Mouse (Mus musculus) ES-E14 (cell line): Measurements from ENCODE around the gene Hmcn1.

Source experiments
- CHD2 ChIP-seq: IDR thresholded peaks from 2 replicates; pipeline ENCODE4 v1.6.1; 2014; ENCODE audit warnings: mild to moderate bottlenecking, low read depth, low read length, inconsistent platforms
- HCFC1 ChIP-seq: IDR thresholded peaks from 2 replicates; pipeline ENCODE4 v1.6.1; 2012; ENCODE audit warnings: low read length, inconsistent platforms, borderline replicate concordance; ENCODE audit not compliant: insufficient read depth
- MAFK ChIP-seq: IDR thresholded peaks from 2 replicates; pipeline ENCODE4 v1.6.1; 2014; ENCODE audit warnings: mild to moderate bottlenecking, low read depth, low read length, inconsistent platforms; ENCODE audit not compliant: insufficient read depth
- ZC3H11A ChIP-seq: IDR thresholded peaks from 2 replicates; pipeline ENCODE4 v1.6.1; 2012; ENCODE audit warnings: low read depth, mild to moderate bottlenecking, inconsistent platforms, low read length, borderline replicate concordance

DNA sequence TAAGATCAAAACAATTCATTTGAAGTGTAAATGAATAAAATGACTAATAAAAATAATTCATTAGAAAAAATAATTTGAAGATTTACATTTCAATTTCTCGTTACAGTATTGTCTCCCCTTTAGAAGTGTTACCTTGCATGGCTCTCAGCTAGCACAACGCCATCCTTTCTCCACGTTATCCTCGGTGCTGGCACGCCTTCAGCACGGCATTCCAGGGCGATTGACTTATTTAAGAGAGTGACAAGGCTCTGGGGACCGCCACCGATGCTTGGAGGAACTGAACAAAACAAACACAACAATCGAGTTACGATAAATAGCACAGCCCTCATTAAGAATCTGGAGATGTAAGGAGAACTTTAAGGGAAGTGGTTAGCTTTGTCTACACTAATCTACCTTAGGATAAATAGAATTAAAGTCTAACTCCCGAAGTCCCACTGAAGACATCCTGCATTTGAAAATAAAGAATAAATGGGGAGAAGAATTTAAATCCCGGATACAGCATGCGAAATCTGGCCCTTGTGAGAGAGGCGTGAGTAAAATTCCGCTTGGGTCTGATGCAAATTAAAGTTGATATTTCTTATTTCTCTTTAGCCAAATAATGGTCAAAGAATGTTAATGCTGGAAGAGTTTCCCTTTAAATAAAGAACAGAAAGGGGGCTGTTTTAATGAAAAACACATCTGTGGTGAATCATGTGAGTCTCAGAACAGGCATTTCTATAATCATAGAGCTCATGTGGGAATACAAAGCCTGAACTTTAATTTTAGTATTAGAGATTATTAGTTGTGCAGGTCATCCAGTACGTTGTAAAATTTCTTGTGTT lies 362.0 kb downstream of the Hmcn1 start:
- TF ChIP-seq MAFK (no peak), HCFC1 (no peak), ZC3H11A (no peak), CHD2 (no peak)
